Mouse (Mus musculus) neural tube, embryonic 14.5 days (tissue): ENCODE measurements around the gene Flt1. TPM values are rescaled to one million over a fixed set of nuclear protein-coding genes. Genes with fewer than 3 reads are reported as not detected.

Experiments
- ATAC-seq: fragments of 200-750 bp; cut with Nextera tagmentation; 2 replicates; pipeline ENCODE4 v1.8.0; 2017; ENCODE audit warnings: low read depth, mild to moderate bottlenecking, moderate TSS enrichment, moderate library complexity
- H3K27ac ChIP-seq: fragments of 300-500 bp; sonication (generic); 2 replicates; pipeline ENCODE4 v1.5.1; 2014; ENCODE audit warnings: low read depth, mild to moderate bottlenecking, control low read depth, low read length, moderate library complexity, mixed read lengths
- H3K27me3 ChIP-seq: fragments of 300-500 bp; sonication (generic); 2 replicates; pipeline ENCODE4 v1.6.1; 2014; ENCODE audit warnings: low read length; ENCODE audit not compliant: control insufficient read depth, insufficient read depth
- H3K36me3 ChIP-seq: fragments of 300-500 bp; sonication (generic); 2 replicates; pipeline ENCODE4 v1.6.1; 2014; ENCODE audit warnings: low read length, mixed read lengths; ENCODE audit not compliant: control insufficient read depth, insufficient read depth
- H3K4me1 ChIP-seq: fragments of 300-500 bp; sonication (generic); 2 replicates; pipeline ENCODE4 v1.6.1; 2014; ENCODE audit warnings: low read length; ENCODE audit not compliant: control insufficient read depth, insufficient read depth
- H3K4me2 ChIP-seq: fragments of 300-500 bp; sonication (generic); 2 replicates; pipeline ENCODE4 v1.6.1; 2014; ENCODE audit warnings: mild to moderate bottlenecking, low read depth, low read length, control low read depth
- H3K4me3 ChIP-seq: fragments of 300-500 bp; sonication (generic); 2 replicates; pipeline ENCODE4 v1.5.1; 2014; ENCODE audit warnings: low read depth, low read length, control low read depth, mixed read lengths
- H3K9ac ChIP-seq: fragments of 300-500 bp; sonication (generic); replicated peaks from 2 replicates; pipeline ENCODE4 v1.6.1; 2014; ENCODE audit warnings: low read depth, mild to moderate bottlenecking, control low read depth, low read length, mixed read lengths
- H3K9me3 ChIP-seq: fragments of 300-500 bp; sonication (generic); 2 replicates; pipeline ENCODE4 v1.6.1; 2016; ENCODE audit warnings: low read length; ENCODE audit not compliant: control insufficient read depth
- WGBS: fragments of 180-500 bp; shearing (Covaris S2); extraction: QIAGEN DNeasy Blood & Tissue Kit; methylation state at CpG from one replicate; pipeline ENCODE4 v1.1.7; 2014; 5-methylcytosine and 5-hydroxymethylcytosine counted together
- polyA plus RNA-seq: library from polyadenylated mRNA; unstranded; fragments of >200 nt; fragmentation: Nextera tagmentation; extraction: Ambion mirVana; gene quantifications from 2 replicates; pipeline ENCODE4 v1.2.1, GENCODE M21; 2014

Gene Flt1
- polyA plus RNA-seq, 1 experiment from 2014 or later = 9.9 TPM

DNA sequence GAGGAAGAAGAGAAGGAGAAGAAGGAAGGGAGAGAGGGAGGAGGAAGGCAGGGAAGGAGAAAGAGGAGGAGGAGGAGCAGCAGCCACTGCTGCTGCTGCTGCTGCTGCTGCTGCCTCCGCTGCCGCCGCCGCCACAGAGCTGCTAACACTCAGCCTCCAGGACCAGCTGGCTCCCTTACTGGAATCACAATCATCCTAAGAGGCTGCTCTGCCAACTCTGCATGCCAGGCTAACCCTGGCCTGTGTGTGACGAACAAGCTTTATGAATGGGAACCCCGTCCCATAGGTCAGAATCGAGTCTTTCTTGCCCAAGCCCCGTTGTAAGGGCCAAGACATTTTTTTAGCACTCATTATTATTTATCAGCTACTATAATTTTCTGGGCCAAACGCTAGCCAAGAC lies 9.5 kb downstream of the Flt1 start:
- Histone ChIP-seq H3K9me3 (no peaks in the 10 kb centered on the region), H3K36me3 (no peaks in the 10 kb centered on the region), H3K4me1 (no peaks in the 10 kb centered on the region), H3K9ac (no peak overlapping the region), H3K4me3 (no peak overlapping the region), H3K4me2 (no peak overlapping the region), H3K27me3 (peaks cover 8% of the 10 kb centered on the region; the same call in 1 of the 2 replicates), H3K27ac (no peak overlapping the region)
- WGBS = 82% methylated on average over 9 of the region's 9 CpGs
- ATAC-seq = no peak

DNA sequence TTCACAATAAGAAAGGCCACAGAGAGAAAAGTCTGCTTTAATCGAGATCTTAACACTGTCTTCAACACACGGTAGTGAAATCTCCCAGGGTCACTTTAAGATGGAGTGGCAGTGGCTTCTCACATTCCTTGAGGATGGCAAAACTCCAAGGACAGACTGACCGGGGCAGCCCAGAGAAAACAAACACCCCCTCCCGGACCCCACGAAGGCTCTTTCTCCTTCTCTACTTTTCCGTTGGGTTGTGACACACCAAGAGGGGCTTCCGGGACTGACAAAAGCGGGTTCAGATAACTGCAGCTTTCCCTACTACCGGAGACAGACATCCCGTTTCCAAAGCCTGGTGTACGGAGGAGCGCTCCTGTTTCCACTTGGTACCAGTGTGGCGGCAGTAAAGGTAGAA lies 10.4 kb downstream of the Flt1 start:
- no peak overlapping the region for H3K9ac ChIP-seq
- no peak overlapping the region for H3K4me3 ChIP-seq
- H3K27ac ChIP-seq = no peak overlapping the region
- no peaks in the 10 kb centered on the region for H3K4me1 ChIP-seq
- no peaks in the 10 kb centered on the region for H3K36me3 ChIP-seq
- H3K27me3 ChIP-seq = peaks cover 4% of the 10 kb centered on the region; the same call in 1 of the 2 replicates
- 86% methylated on average over 13 of the region's 13 CpGs for WGBS
- no peak overlapping the region for H3K4me2 ChIP-seq
- no peak for ATAC-seq
- no peaks in the 10 kb centered on the region for H3K9me3 ChIP-seq

DNA sequence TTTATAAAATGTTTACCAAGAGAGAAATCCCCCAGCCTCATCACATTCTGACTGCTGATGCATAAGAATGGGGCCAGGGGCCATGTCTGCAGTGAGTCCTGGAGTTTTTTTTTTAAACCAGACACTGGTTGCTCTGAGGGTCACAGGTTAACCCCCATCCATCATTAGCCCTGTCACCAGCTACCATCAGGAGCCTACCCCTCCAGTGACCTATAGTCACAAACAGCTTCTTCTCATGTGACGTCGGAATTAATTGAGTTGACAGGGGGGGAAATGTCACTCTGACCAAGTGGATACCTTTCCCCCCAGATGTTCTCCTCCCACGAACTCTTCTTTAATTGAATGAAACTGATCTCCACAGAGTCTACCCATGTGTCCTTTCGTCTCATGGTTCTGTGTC lies 17.3 kb downstream of the Flt1 start:
- no peak overlapping the region for H3K4me3 ChIP-seq
- no peak overlapping the region for H3K9ac ChIP-seq
- H3K27ac ChIP-seq = no peak overlapping the region
- H3K4me2 ChIP-seq = no peak overlapping the region
- 69% methylated on average over 4 of the region's 4 CpGs for WGBS
- no peaks in the 10 kb centered on the region for H3K27me3 ChIP-seq
- ATAC-seq = no peak
- no peaks in the 10 kb centered on the region for H3K36me3 ChIP-seq
- H3K4me1 ChIP-seq = no peaks in the 10 kb centered on the region
- H3K9me3 ChIP-seq = no peaks in the 10 kb centered on the region

DNA sequence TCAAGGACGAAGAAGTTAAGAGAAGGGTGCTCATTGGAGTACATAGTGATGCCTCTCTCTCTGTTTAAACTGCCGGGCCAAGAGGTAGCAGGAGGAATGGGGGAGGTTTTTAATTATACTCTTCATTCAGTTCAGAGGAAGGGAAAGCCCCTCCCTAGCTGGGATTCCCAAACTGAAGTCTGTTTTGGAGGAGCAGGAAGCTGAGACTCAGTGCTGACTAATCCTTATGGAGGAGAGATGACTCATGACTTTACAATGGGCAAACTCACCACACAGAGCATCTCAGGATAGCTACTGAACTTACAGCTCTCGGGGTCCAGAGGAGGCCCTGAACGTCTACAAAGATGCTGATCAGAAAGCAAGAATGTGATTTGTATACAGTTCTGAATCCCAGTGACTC lies 18.3 kb downstream of the Flt1 start:
- H3K4me3 ChIP-seq = no peak overlapping the region
- H3K27me3 ChIP-seq = no peaks in the 10 kb centered on the region
- H3K9ac ChIP-seq = no peak overlapping the region
- H3K36me3 ChIP-seq = no peaks in the 10 kb centered on the region
- WGBS = 67% methylated on average over 4 of the region's 4 CpGs
- no peaks in the 10 kb centered on the region for H3K9me3 ChIP-seq
- no peak overlapping the region for H3K27ac ChIP-seq
- ATAC-seq = no peak
- no peak overlapping the region for H3K4me2 ChIP-seq
- no peaks in the 10 kb centered on the region for H3K4me1 ChIP-seq

DNA sequence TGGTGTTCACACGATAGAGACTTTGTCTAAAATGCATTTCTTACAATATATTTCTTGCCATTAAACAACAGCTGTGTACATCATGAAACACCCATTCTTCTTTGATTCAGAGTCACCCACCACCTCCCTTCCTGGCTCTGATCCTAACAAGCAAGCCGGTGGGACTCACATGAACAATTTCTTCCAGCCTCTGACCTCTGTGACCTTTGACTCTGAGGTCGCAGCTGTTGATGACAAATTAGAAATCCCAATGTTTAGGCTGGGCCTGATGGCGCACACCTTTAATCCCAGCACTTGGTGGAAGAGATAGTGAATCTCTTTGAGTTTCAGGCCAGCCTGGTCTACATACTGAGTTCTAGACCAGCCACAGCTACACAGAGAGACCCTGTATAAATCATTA lies 20.9 kb downstream of the Flt1 start:
- Histone ChIP-seq H3K4me1 (no peaks in the 10 kb centered on the region), H3K9me3 (no peaks in the 10 kb centered on the region), H3K27ac (no peak overlapping the region), H3K36me3 (no peaks in the 10 kb centered on the region), H3K27me3 (no peaks in the 10 kb centered on the region), H3K9ac (no peak overlapping the region), H3K4me2 (no peak overlapping the region), H3K4me3 (no peak overlapping the region)
- 71% methylated on average over 4 of the region's 4 CpGs for WGBS
- no peak for ATAC-seq

GRCm38 (mm10) chr5:147702423-147702822 lies 23.4 kb downstream of the Flt1 start:
- no peak overlapping the region for H3K9ac ChIP-seq
- no peaks in the 10 kb centered on the region for H3K27me3 ChIP-seq
- no peak overlapping the region for H3K4me2 ChIP-seq
- no peaks in the 10 kb centered on the region for H3K36me3 ChIP-seq
- no peak overlapping the region for H3K4me3 ChIP-seq
- 85% methylated on average over 5 of the region's 5 CpGs for WGBS
- H3K4me1 ChIP-seq = no peaks in the 10 kb centered on the region
- no peak overlapping the region for H3K27ac ChIP-seq
- H3K9me3 ChIP-seq = no peaks in the 10 kb centered on the region
- no peak for ATAC-seq

DNA sequence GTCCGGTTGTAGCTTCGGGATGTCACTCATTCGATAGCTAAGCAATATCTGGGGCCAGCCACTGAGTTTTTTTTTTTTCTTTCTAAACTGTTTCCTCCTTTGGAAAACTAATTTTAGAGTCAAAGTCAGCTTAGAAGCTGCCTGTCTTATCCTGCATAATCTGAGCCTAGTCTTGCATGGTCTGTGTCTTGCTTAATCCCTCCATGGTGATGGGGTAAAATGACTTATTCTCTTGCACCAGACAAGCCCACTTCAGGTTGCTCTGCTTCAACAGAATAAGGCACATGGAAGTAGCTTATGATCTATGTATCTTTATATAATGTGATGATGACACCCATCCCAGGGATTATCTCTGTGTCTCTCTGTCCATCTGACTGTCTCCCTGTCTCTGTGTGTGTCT lies 24.8 kb downstream of the Flt1 start:
- Histone ChIP-seq H3K27ac (no peak overlapping the region), H3K36me3 (no peaks in the 10 kb centered on the region), H3K4me1 (no peaks in the 10 kb centered on the region), H3K9me3 (no peaks in the 10 kb centered on the region), H3K27me3 (no peaks in the 10 kb centered on the region), H3K4me2 (no peak overlapping the region), H3K9ac (no peak overlapping the region), H3K4me3 (no peak overlapping the region)
- 93% methylated on average over 3 of the region's 3 CpGs for WGBS
- ATAC-seq = no peak

DNA sequence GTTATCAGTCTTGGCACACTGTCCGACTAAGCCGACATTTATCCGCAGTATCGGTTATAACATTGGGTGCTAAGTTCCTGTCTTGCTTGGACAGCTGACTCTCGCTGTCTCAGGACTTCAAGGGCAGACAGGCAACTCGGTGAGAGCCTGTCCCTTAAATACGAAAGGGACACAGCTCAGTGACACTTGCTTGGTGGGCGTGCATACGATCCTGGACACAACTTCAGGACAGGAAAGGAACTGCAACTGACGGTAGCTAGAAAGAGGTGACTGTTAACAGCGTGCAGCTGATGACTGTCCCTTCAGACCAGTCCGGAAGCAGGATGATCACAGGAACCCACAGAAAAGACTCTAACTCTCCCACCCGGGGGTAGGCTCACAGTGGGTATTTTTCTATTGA lies 27.8 kb downstream of the Flt1 start:
- no peak for ATAC-seq
- H3K27ac ChIP-seq = no peak overlapping the region
- H3K4me1 ChIP-seq = no peaks in the 10 kb centered on the region
- H3K36me3 ChIP-seq = no peaks in the 10 kb centered on the region
- H3K9ac ChIP-seq = no peak overlapping the region
- no peaks in the 10 kb centered on the region for H3K9me3 ChIP-seq
- no peak overlapping the region; the same call in 1 of the 2 replicates for H3K4me2 ChIP-seq
- WGBS = 36% methylated on average over 13 of the region's 13 CpGs
- no peak overlapping the region for H3K4me3 ChIP-seq
- no peaks in the 10 kb centered on the region for H3K27me3 ChIP-seq

DNA sequence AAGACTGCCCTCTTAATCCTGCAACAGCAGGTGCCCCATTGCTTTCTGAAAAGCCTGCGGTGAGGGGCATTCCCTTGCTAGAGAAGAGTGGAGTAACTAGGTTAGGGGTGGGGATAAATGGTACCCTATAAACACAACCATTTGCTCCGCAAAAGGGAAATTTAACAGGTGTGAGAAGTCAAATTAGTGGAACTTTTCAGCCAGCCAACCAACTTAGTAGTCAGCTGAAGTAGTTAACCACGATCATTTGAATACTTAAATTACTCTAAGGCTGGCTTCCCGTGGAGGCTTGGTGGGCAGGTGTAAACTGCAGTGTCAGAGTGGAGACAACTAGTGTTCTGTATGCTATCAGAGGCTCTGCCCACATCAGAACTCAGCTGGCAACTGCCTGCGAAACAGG lies 28.6 kb downstream of the Flt1 start:
- ATAC-seq = no peak
- Histone ChIP-seq H3K4me2 (no peak overlapping the region), H3K4me3 (no peak overlapping the region), H3K27ac (no peak overlapping the region), H3K9me3 (no peaks in the 10 kb centered on the region), H3K4me1 (no peaks in the 10 kb centered on the region), H3K36me3 (no peaks in the 10 kb centered on the region), H3K27me3 (no peaks in the 10 kb centered on the region), H3K9ac (no peak overlapping the region)
- WGBS = 21% methylated on average over 5 of the region's 5 CpGs

DNA sequence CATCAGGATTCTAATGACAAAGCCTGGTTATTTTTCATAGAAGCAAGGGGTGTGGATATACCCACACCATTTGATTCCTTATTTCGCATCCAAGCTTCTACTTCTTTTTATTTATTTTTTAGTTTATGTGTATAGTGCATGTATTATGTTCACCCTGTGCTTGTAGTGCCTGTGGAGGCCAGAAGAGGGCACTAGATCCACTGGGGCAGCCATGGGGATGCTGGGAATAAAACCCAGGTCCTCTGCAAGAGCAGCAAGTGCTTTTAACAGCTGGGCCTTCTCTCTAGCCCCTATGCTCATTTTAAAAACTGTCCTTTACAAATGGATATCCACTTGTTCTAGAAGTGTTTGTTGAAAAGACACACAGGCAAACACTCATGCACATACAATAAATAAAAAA lies 33.2 kb downstream of the Flt1 start:
- H3K27ac ChIP-seq = no peak overlapping the region
- 92% methylated on average over 1 of the region's 1 CpGs for WGBS

More for the DNA sequence above, 33.2 kb downstream of the Flt1 start:
- no peak overlapping the region for H3K4me3 ChIP-seq
- no peaks in the 10 kb centered on the region for H3K36me3 ChIP-seq
- ATAC-seq = no peak
- no peak overlapping the region for H3K9ac ChIP-seq
- H3K27me3 ChIP-seq = no peaks in the 10 kb centered on the region
- no peaks in the 10 kb centered on the region for H3K4me1 ChIP-seq
- H3K9me3 ChIP-seq = no peaks in the 10 kb centered on the region
- H3K4me2 ChIP-seq = no peak overlapping the region
